Mouse (Mus musculus) midbrain, embryonic 11.5 days (tissue): ENCODE data around the gene Ifnk. TPM values are rescaled to one million over a fixed set of nuclear protein-coding genes. Genes with fewer than 3 reads are reported as not detected.
A peak's percentile ranks its signal among the peaks of the same experiment; 100 is the strongest.

Experiments
- ATAC-seq: fragments of 200-750 bp; cut with Nextera tagmentation; 2 replicates; pipeline ENCODE4 v1.8.0; 2017; ENCODE audit warnings: moderate TSS enrichment, moderate library complexity; ENCODE audit not compliant: low FRiP score
- DNase-seq: peaks from one replicate; pipeline ENCODE4 v3.0.0; 2015; ENCODE audit warnings: low spot score; ENCODE audit errors: missing footprints
- H3K27ac ChIP-seq: fragments of 300-500 bp; sonication (generic); 2 replicates; pipeline ENCODE4 v1.5.1; 2014; ENCODE audit warnings: low read depth, low read length
- H3K27me3 ChIP-seq: fragments of 300-500 bp; sonication (generic); 2 replicates; pipeline ENCODE4 v1.6.1; 2014; ENCODE audit warnings: mild to moderate bottlenecking, low read length, moderate library complexity, mixed read lengths; ENCODE audit not compliant: control insufficient read depth, insufficient read depth
- H3K36me3 ChIP-seq: fragments of 300-500 bp; sonication (generic); 2 replicates; pipeline ENCODE4 v1.6.1; 2014; ENCODE audit warnings: mild to moderate bottlenecking, low read length, moderate library complexity, mixed read lengths; ENCODE audit not compliant: control insufficient read depth, insufficient read depth
- H3K4me1 ChIP-seq: fragments of 300-500 bp; sonication (generic); 2 replicates; pipeline ENCODE4 v1.6.1; 2014; ENCODE audit warnings: low read length; ENCODE audit not compliant: control insufficient read depth, insufficient read depth
- H3K4me2 ChIP-seq: fragments of 300-500 bp; sonication (generic); 2 replicates; pipeline ENCODE4 v1.6.1; 2014; ENCODE audit warnings: mild to moderate bottlenecking, moderate library complexity
- H3K4me3 ChIP-seq: fragments of 300-500 bp; sonication (generic); 2 replicates; pipeline ENCODE4 v1.5.1; 2014; ENCODE audit warnings: low read depth, low read length
- H3K9ac ChIP-seq: fragments of 300-500 bp; sonication (generic); 2 replicates; pipeline ENCODE4 v1.6.1; 2014; ENCODE audit warnings: low read length
- H3K9me3 ChIP-seq: fragments of 300-500 bp; sonication (generic); 2 replicates; pipeline ENCODE4 v1.6.1; 2016; ENCODE audit warnings: low read length; ENCODE audit not compliant: control insufficient read depth
- WGBS: fragments of 180-500 bp; shearing (Covaris S2); extraction: QIAGEN DNeasy Blood & Tissue Kit; methylation state at CpG from one replicate; pipeline ENCODE4 v1.1.7; 2014; 5-methylcytosine and 5-hydroxymethylcytosine counted together
- polyA plus RNA-seq: library from polyadenylated mRNA; unstranded; fragments of >200 nt; fragmentation: Nextera tagmentation; extraction: Ambion mirVana; gene quantifications from 2 replicates; pipeline ENCODE4 v1.2.1, GENCODE M21; 2014

Ifnk gene
- polyA plus RNA-seq, 1 experiment from 2014 or later = 0.46 TPM

DNA sequence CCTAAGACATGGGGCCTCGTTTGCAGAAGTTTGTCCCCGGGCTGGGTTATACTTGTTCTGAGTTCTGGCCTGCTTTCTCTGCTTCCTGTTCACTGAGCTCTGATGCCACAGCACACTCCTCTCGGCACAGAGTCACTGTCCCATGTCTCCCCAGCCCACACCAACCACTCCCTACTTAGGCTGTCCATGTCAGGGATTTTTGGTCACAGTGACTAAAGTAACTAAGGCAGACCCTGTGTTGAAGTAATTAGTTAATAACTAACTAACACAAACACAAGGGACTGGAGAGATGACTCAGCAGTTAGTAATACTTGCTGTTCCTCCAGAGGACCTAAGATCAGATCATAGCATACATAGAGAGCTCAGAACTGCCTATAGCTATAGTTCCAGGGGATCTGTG, 14.1 kb downstream of the Ifnk start:
- peak; percentile 6 for DNase-seq
- WGBS = 79% methylated on average over 3 of the region's 3 CpGs
- Histone ChIP-seq H3K9me3 (no peaks in the 10 kb centered on the region), H3K36me3 (no peaks in the 10 kb centered on the region), H3K4me1 (no peaks in the 10 kb centered on the region), H3K27ac (no peak overlapping the region), H3K4me3 (no peak overlapping the region), H3K9ac (no peak overlapping the region), H3K27me3 (no peaks in the 10 kb centered on the region), H3K4me2 (no peak overlapping the region)
- no peak for ATAC-seq

DNA sequence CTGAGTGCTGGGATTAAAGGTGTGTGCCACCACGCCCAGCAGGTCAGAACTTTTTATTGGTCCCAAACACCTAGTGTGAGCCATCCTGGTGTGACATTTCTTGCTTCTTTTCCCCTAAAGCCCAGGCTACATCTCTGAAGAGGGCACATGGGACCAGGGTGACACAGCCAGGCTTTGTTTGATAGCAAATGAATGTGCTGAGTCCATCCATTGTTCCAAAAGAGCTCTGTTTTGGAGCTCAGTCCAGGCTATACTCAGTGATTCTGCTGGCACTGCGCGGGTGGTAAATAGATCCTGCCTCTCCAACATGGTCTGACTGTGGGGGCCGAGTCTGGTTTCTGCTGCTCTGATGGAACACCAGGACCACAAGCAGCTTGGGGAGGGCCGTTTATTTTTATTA, 16.0 kb downstream of the Ifnk start:
- Histone ChIP-seq H3K4me3 (no peak overlapping the region), H3K4me1 (no peaks in the 10 kb centered on the region), H3K27ac (no peak overlapping the region), H3K36me3 (no peaks in the 10 kb centered on the region), H3K9ac (no peak overlapping the region), H3K27me3 (no peaks in the 10 kb centered on the region), H3K9me3 (no peaks in the 10 kb centered on the region), H3K4me2 (no peak overlapping the region)
- peak; percentile 61 for DNase-seq
- no peak for ATAC-seq
- 84% methylated on average over 5 of the region's 5 CpGs for WGBS

DNA sequence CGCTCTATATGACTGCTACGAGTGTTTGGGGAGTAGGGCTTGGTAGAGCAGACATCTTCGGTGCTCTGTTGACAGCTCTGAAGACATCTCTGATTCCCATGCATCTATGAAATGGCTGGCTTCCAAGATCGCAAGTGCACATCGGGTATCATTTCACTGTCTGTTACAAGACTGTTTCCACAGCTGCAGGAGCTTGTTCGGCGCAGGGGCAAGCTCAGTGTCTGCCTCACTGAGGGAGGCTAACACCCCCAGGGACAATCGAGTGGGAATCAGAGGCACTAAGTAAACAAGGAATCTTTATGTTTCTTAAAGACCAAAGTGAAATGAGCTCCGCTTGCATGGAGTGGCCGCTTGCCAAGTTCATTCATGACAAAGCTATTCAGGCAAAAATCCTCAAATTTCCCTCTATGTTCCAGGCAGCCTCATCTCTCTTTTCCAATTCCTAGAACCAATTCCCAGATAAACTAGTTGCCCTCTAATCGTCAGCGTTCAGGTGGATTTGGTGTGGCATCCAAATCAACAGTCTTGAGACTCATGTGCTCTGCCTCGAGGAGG, 17.8 kb downstream of the Ifnk start:
- Histone ChIP-seq H3K9me3 (no peaks in the 10 kb centered on the region), H3K9ac (no peak overlapping the region), H3K4me2 (no peak overlapping the region), H3K4me3 (no peak overlapping the region), H3K27ac (no peak overlapping the region), H3K27me3 (no peaks in the 10 kb centered on the region), H3K36me3 (no peaks in the 10 kb centered on the region), H3K4me1 (no peaks in the 10 kb centered on the region)
- DNase-seq (peak; percentile 61), ATAC-seq (no peak)
- WGBS = 85% methylated on average over 13 of the region's 13 CpGs

DNA sequence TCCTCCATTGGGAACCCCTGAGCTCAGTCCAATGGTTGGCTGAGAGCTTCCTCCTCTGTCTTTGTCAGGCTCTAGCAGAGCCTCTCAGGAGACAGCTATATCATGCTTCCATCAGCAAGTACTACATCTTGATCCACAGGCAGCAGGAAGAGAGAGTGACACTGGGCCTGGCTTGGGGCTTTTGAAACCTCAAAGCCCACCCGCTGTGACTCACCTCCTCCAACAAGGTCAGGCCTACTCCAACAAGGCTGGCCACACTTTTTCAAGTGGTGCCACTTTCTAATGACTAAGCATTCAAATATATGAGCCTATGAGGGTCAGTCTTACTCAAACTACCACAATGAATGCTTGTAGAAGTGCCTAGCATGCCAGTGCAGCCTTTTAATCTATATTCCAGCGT, 20.6 kb downstream of the Ifnk start:
- 88% methylated on average over 2 of the region's 2 CpGs for WGBS
- H3K27ac ChIP-seq = no peak overlapping the region
- no peaks in the 10 kb centered on the region for H3K27me3 ChIP-seq
- H3K4me1 ChIP-seq = no peaks in the 10 kb centered on the region
- H3K9me3 ChIP-seq = no peaks in the 10 kb centered on the region
- no peak overlapping the region for H3K4me2 ChIP-seq
- no peak overlapping the region for H3K9ac ChIP-seq
- no peak overlapping the region for H3K4me3 ChIP-seq
- peak; percentile 45 for DNase-seq
- ATAC-seq = no peak
- H3K36me3 ChIP-seq = no peaks in the 10 kb centered on the region

DNA sequence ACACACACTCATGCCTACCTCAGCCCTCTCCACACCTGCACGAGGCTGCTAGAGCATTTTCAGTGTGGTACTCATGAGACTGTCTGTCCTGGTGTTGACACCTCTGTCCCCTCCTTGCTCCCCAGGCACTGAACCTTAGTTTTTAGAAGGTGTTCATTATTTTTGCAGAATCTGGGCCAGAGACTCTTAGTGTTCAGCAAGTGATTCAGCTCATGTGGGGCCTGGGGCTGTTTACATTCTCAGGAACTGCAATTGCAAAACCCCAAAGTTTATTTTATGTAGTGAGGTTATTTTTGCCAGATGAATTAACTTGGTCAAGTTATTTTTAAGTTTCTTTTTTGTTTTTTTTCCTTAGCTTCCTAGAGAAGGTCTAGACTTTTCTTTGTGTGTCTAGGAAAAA, 21.7 kb downstream of the Ifnk start:
- no peak overlapping the region for H3K4me2 ChIP-seq
- 61% methylated on average over 1 of the region's 1 CpGs for WGBS
- no peak overlapping the region for H3K27ac ChIP-seq
- no peak overlapping the region for H3K4me3 ChIP-seq
- H3K9ac ChIP-seq = no peak overlapping the region
- DNase-seq (peak; percentile 37), ATAC-seq (no peak)
- H3K27me3 ChIP-seq = no peaks in the 10 kb centered on the region
- no peaks in the 10 kb centered on the region for H3K9me3 ChIP-seq
- no peaks in the 10 kb centered on the region for H3K4me1 ChIP-seq
- H3K36me3 ChIP-seq = no peaks in the 10 kb centered on the region

DNA sequence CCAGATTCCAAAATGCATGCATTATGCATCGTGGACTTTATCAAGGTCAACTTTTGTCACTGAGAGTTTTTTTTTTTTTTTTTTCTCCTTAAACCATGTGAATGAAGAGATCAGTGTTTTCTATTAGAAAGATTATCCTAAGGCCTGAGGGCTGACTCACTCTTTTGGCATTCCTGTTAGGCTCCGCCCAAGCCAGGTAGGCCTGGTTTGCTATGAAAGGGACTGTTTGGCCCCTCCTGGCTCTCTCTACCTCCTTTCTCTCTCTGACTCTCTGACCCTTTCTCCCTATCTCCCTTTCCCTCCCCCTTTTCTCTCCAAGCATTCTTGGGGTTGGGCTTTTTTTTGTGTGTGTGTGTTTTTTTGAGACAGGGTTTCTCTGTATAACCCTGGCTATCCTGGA, 23.7 kb downstream of the Ifnk start:
- Histone ChIP-seq H3K9ac (no peak overlapping the region), H3K4me1 (no peaks in the 10 kb centered on the region), H3K27ac (no peak overlapping the region), H3K4me3 (no peak overlapping the region), H3K9me3 (no peaks in the 10 kb centered on the region), H3K36me3 (no peaks in the 10 kb centered on the region), H3K27me3 (no peaks in the 10 kb centered on the region), H3K4me2 (no peak overlapping the region)
- DNase-seq = no peak
- WGBS = 90% methylated on average over 2 of the region's 2 CpGs
- no peak for ATAC-seq

DNA sequence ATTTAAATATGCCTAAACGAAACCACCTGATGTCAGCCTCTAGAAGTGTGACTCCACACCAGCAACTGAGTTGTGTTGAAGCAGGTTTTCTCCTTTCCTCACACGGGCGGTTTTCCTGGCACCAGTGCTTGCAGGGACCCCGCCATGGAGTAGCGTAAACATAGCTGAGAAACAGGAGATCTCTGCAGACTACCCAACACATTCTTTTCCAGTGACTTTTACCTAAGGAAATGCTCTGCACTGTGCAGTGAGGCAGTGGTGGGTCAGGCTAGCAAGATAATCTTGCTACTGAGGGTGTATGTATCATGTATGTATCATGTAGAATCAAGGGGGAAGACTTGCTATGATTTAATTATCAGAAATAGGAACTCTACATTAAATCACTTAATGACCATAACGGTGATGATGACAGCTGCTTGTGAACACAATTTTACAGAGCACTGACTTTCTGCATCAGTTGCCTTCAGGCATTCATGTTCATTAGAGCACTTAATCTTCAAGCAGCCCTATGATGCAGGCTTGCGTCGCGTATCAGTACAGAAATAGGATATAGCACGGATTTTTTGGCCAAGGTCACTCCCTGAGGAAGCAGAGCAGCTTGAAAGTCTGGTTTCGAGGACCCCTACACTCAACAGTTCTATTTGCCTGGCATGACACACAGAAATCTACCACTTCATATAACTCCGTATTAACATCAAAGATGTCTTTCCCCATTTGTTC, 26.2 kb downstream of the Ifnk start:
- Histone ChIP-seq H3K9me3 (no peaks in the 10 kb centered on the region), H3K27me3 (no peaks in the 10 kb centered on the region), H3K9ac (no peak overlapping the region), H3K4me3 (no peak overlapping the region), H3K36me3 (no peaks in the 10 kb centered on the region), H3K4me1 (no peaks in the 10 kb centered on the region), H3K27ac (no peak overlapping the region), H3K4me2 (no peak overlapping the region)
- 83% methylated on average over 12 of the region's 12 CpGs for WGBS
- ATAC-seq (no peak), DNase-seq (peak; percentile 41)

DNA sequence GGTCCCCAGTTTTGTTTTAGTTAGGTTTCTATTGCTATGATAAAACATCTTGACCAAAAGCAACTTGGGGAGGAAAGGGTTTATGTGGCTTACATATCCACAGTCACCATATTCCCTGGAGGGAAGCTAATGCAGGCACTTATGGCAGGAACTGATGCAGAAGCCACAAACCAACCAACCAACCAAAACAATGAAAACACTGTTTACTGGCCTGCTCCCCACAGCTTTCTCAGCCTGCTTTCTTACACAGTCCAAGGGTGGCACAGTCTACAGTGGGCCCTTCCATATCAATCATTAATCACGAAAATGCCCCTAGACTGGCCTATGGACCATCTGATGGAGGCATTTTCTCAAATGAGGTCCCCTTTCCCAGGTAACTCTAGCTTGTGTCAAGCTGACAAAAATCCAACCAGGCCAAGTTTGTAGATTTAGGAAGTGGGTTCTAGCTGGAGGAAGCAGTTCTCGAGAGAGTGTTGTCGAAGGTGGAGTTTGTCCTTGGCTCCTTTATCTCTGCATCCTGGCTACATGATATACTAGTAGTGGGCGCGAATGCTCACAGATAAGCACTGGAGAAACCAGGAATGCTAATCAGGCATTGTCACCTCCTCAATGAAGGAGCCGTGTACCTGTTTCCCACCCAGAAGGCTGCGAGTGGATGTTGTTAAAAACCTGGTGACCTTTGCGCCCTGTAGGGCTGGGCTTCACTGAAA, 35.9 kb downstream of the Ifnk start:
- Histone ChIP-seq H3K36me3 (no peaks in the 10 kb centered on the region), H3K9ac (no peak overlapping the region), H3K4me2 (no peak overlapping the region), H3K4me3 (no peak overlapping the region), H3K4me1 (no peaks in the 10 kb centered on the region), H3K27me3 (no peaks in the 10 kb centered on the region), H3K27ac (no peak overlapping the region), H3K9me3 (no peaks in the 10 kb centered on the region)
- DNase-seq = no peak
- no peak for ATAC-seq
- 88% methylated on average over 8 of the region's 8 CpGs for WGBS

DNA sequence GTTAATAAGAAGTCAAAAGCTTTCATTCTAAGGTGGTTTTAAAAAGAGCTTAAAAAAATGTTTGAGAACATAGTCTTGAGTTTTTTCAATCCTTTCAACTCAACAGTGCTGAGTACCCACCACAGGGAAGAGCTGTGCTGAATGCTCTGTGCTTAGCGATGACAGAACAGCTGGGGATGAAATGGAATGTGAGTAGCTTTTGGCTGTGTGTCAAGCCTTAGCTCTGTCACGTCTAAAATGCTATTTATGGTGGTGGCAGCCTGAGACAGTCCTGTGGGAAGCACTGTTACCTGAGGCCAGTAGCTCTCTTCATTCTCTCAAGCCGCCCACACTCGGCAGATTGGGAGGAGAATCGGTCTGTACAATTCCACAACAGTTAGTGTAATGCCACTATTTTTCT, 37.9 kb downstream of the Ifnk start:
- WGBS = 79% methylated on average over 5 of the region's 5 CpGs
- Histone ChIP-seq H3K9ac (no peak overlapping the region), H3K9me3 (no peaks in the 10 kb centered on the region), H3K36me3 (no peaks in the 10 kb centered on the region), H3K27me3 (no peaks in the 10 kb centered on the region), H3K4me3 (no peak overlapping the region), H3K27ac (no peak overlapping the region), H3K4me1 (no peaks in the 10 kb centered on the region), H3K4me2 (no peak overlapping the region)
- no peak for ATAC-seq
- no peak for DNase-seq
